Mouse (Mus musculus) liver, embryonic 14.5 days (tissue): ENCODE data around the gene Osbpl6.

Experiments
- CTCF ChIP-seq: IDR thresholded peaks from 2 replicates; pipeline ENCODE4 v1.5.1; 2016; ENCODE audit warnings: antibody characterized with exemption, low read depth, control low read depth
- EP300 ChIP-seq: IDR thresholded peaks from 2 replicates; pipeline ENCODE4 v1.6.1; 2016; ENCODE audit warnings: antibody characterized with exemption, low read depth

DNA sequence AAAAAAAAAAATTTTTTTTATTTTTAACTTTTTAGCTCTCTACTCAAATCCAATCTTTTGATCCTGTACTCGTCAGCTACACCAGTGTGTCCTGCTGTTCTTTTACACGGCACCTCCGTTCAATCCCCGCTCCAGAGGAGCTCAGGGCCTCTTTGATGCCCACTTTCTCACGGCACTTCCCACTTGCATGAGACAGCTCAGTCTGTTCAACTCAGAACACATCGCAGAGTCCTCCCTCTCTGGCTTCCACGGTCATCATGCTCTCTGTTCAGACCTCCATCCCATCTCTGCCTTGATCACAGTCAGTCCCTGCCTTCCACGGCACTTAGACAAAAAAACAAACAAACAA is 63.4 kb downstream of the Osbpl6 start:
- no peak for TF ChIP-seq EP300
- TF ChIP-seq CTCF = no peak
